Mouse (Mus musculus) ES-Bruce4 (cell line): Measurements from ENCODE around the gene Marveld1. TPM values are rescaled to one million over a fixed set of nuclear protein-coding genes. Genes with fewer than 3 reads are reported as not detected.

Experiments used
- H3K27ac ChIP-seq: 2 replicates; pipeline ENCODE4 v1.5.1; 2012; ENCODE audit warnings: low read length, inconsistent platforms; ENCODE audit not compliant: insufficient read depth
- H3K27me3 ChIP-seq: 2 replicates; pipeline ENCODE4 v1.6.1; 2012; ENCODE audit warnings: mild to moderate bottlenecking, low read length, inconsistent platforms; ENCODE audit not compliant: control insufficient read depth, poor library complexity, insufficient read depth, severe bottlenecking
- H3K36me3 ChIP-seq: 2 replicates; pipeline ENCODE4 v1.6.1; 2012; ENCODE audit warnings: inconsistent platforms, mild to moderate bottlenecking, low read length, moderate library complexity; ENCODE audit not compliant: control insufficient read depth, poor library complexity, insufficient read depth, severe bottlenecking
- H3K4me1 ChIP-seq: one replicate; pipeline ENCODE4 v1.8.1; 2011; ENCODE audit warnings: low read length; ENCODE audit not compliant: control insufficient read depth, insufficient read depth
- H3K4me3 ChIP-seq: 2 replicates; pipeline ENCODE4 v1.5.1; 2011; ENCODE audit warnings: low read depth, mild to moderate bottlenecking, low read length
- H3K9ac ChIP-seq: 2 replicates; pipeline ENCODE4 v1.6.1; 2012; ENCODE audit warnings: low read depth, mild to moderate bottlenecking, inconsistent platforms; ENCODE audit not compliant: poor library complexity, severe bottlenecking
- H3K9me3 ChIP-seq: replicated peaks from 2 replicates; pipeline ENCODE4 v1.6.1; 2012; ENCODE audit warnings: mild to moderate bottlenecking, low read length, inconsistent platforms; ENCODE audit not compliant: control insufficient read depth, poor library complexity, insufficient read depth, severe bottlenecking
- CTCF ChIP-seq: IDR thresholded peaks from one replicate; pipeline ENCODE4 v1.8.1; 2011; ENCODE audit warnings: low read depth, low read length
- EP300 ChIP-seq: IDR thresholded peaks from 2 replicates; pipeline ENCODE4 v1.6.1; 2011; ENCODE audit warnings: low read depth, low read length; ENCODE audit not compliant: insufficient read depth
- POLR2A ChIP-seq: IDR thresholded peaks from one replicate; pipeline ENCODE4 v1.8.1; 2011; ENCODE audit warnings: low read length; ENCODE audit not compliant: insufficient read depth
- polyA plus RNA-seq: library from polyadenylated mRNA; stranded (reverse); fragments of >200 nt; gene quantifications from 2 replicates; pipeline ENCODE4 v1.2.4, GENCODE M21; 2011; ENCODE audit warnings: low read depth; ENCODE audit not compliant: missing spikeins, insufficient read depth, insufficient read length

Gene Marveld1
- polyA plus RNA-seq, 1 experiment = 15.0 TPM

- H3K27me3 ChIP-seq = no peaks in the 10 kb centered on the region
- H3K9ac ChIP-seq = no peak overlapping the region
- H3K4me1 ChIP-seq = peaks cover 4% of the 10 kb centered on the region
- H3K9me3 ChIP-seq = no peaks in the 10 kb centered on the region
- peaks cover 47% of the 10 kb centered on the region for H3K36me3 ChIP-seq
- H3K27ac ChIP-seq = no peak overlapping the region
- TF ChIP-seq CTCF = no peak
- TF ChIP-seq EP300 = no peak
- no peak for TF ChIP-seq POLR2A
- no peak overlapping the region for H3K4me3 ChIP-seq
Measured at GRCm38 (mm10) chr19:42120451-42120850, 26.7 kb upstream of the Marveld1 start.

GRCm38 (mm10) chr19:42124684-42125083 is 22.5 kb upstream of the Marveld1 start:
- Histone ChIP-seq H3K4me1 (peaks cover 8% of the 10 kb centered on the region), H3K9ac (peak overlapping the region; percentile 37), H3K9me3 (no peaks in the 10 kb centered on the region), H3K36me3 (peaks cover 31% of the 10 kb centered on the region), H3K27ac (peak overlapping the region; percentile 62), H3K4me3 (peak overlapping the region; percentile 1; the same call in 1 of the 2 replicates), H3K27me3 (no peaks in the 10 kb centered on the region)
- TF ChIP-seq EP300 (no peak), POLR2A (no peak), CTCF (no peak)

- Histone ChIP-seq H3K27me3 (no peaks in the 10 kb centered on the region), H3K27ac (peak overlapping the region; percentile 13; the same call in 1 of the 2 replicates), H3K9me3 (no peaks in the 10 kb centered on the region), H3K4me1 (peaks cover 8% of the 10 kb centered on the region), H3K36me3 (peaks cover 27% of the 10 kb centered on the region), H3K4me3 (peak overlapping the region; percentile 19; the same call in 1 of the 2 replicates), H3K9ac (peak overlapping the region; percentile 37)
- TF ChIP-seq POLR2A = no peak
- no peak for TF ChIP-seq CTCF
- TF ChIP-seq EP300 = no peak
Measured at GRCm38 (mm10) chr19:42125501-42126218, 21.5 kb upstream of the Marveld1 start.

GRCm38 (mm10) chr19:42126219-42126605 is 21.0 kb upstream of the Marveld1 start:
- no peaks in the 10 kb centered on the region for H3K9me3 ChIP-seq
- peak overlapping the region; percentile 19 for H3K4me3 ChIP-seq
- H3K27ac ChIP-seq = peak overlapping the region; percentile 13; the same call in 1 of the 2 replicates
- no peak for TF ChIP-seq EP300
- TF ChIP-seq CTCF = no peak
- TF ChIP-seq POLR2A = no peak
- peak overlapping the region; percentile 86; the same call in 1 of the 2 replicates for H3K9ac ChIP-seq
- no peaks in the 10 kb centered on the region for H3K27me3 ChIP-seq
- H3K4me1 ChIP-seq = peaks cover 8% of the 10 kb centered on the region
- peaks cover 22% of the 10 kb centered on the region for H3K36me3 ChIP-seq

- H3K9me3 ChIP-seq = no peaks in the 10 kb centered on the region
- TF ChIP-seq CTCF (no peak), POLR2A (no peak), EP300 (no peak)
- peaks cover 8% of the 10 kb centered on the region for H3K4me1 ChIP-seq
- peak overlapping the region; percentile 11 for H3K4me3 ChIP-seq
- peaks cover 16% of the 10 kb centered on the region for H3K36me3 ChIP-seq
- H3K9ac ChIP-seq = peak overlapping the region; percentile 86
- H3K27ac ChIP-seq = no peak overlapping the region
- H3K27me3 ChIP-seq = no peaks in the 10 kb centered on the region
Measured at GRCm38 (mm10) chr19:42127024-42127423, 20.2 kb upstream of the Marveld1 start.
